In genomic region chr9:51305146-51305545, GRCm38 (mm10) we compare ENCODE assay signal across 14 mouse cellular contexts. TPM values are rescaled to one million over a fixed set of nuclear protein-coding genes. Genes with fewer than 3 reads are reported as not detected.
DNase-seq lines count a peak whose midpoint lies in the region; TF ChIP-seq lines count a peak whose summit lies in the region.
"Had no signal": no experiment of that assay in that cellular context is flagged by ENCODE, and none has a peak within 500 bp of the region (broad histone marks: within the 10 kb centered on the region; RNA-seq: fewer than 3 reads in every experiment).

No protein-coding gene starts in this region.

- no peaks in the 10 kb centered on the region for H3K9me3 ChIP-seq in embryonic facial prominence, embryonic 10.5 days
- H3K9me3 ChIP-seq: heart, embryonic 13.5 days; liver, embryonic 15.5 days; midbrain, embryonic 10.5 days had no signal

- no peaks in the 10 kb centered on the region for H3K4me1 ChIP-seq in embryonic facial prominence, embryonic 10.5 days
- H3K4me1 ChIP-seq: heart, embryonic 13.5 days; liver, embryonic 15.5 days; midbrain, embryonic 10.5 days had no signal

- H3K36me3 ChIP-seq in embryonic facial prominence, embryonic 10.5 days (replicated peaks) = no peaks in the 10 kb centered on the region
- H3K36me3 ChIP-seq: heart, embryonic 13.5 days; liver, embryonic 15.5 days; midbrain, embryonic 10.5 days had no signal

- intact Hi-C loops in gastrocnemius, adult 2 months (cut with DNase I) = no loop called here
- intact Hi-C loops in gastrocnemius, postnatal 14 days (cut with DNase I; ENCODE audit: low total_unique reads) = no loop called here
- intact Hi-C loops in left cerebral cortex, postnatal 36 days (cut with DNase I) = no loop called here

- no peak overlapping the region for H3K4me3 ChIP-seq in gastrocnemius, adult 2 months
- no peak overlapping the region for H3K4me3 ChIP-seq in embryonic facial prominence, embryonic 10.5 days
- H3K4me3 ChIP-seq: heart, embryonic 13.5 days; liver, embryonic 15.5 days; midbrain, embryonic 10.5 days had no signal

- no peak overlapping the region for H3K27ac ChIP-seq in gastrocnemius, adult 2 months
- no peak overlapping the region for H3K27ac ChIP-seq in embryonic facial prominence, embryonic 10.5 days (replicated peaks)
- H3K27ac ChIP-seq: heart, embryonic 13.5 days; liver, embryonic 15.5 days; midbrain, embryonic 10.5 days had no signal

- 79% methylated on average over 3 of the region's 3 CpGs for WGBS in embryonic facial prominence, embryonic 10.5 days

- H3K27me3 ChIP-seq in embryonic facial prominence, embryonic 10.5 days (replicated peaks; ENCODE audit: low read depth, poor library complexity, severe bottlenecking) = no peaks in the 10 kb centered on the region
- H3K27me3 ChIP-seq: heart, embryonic 13.5 days; liver, embryonic 15.5 days had no signal

- TF ChIP-seq CTCF in gastrocnemius, adult 2 months (IDR thresholded peaks at IDR 0.05) = no peak
- TF ChIP-seq CTCF in brain, embryonic 14.5 days (IDR thresholded peaks at IDR 0.05; ENCODE audit: borderline replicate concordance, extremely low read depth, insufficient read depth, insufficient read length) = no peak

- no peak for TF ChIP-seq POLR2A in brain, embryonic 14.5 days (IDR thresholded peaks at IDR 0.05; ENCODE audit: borderline replicate concordance, extremely low read depth, insufficient read depth, insufficient read length, poor library complexity, severe bottlenecking)

- DNase-seq in gastrocnemius, adult 2 months = peak; percentile 24
- no peak for DNase-seq in gastrocnemius, postnatal 14 days
- DNase-seq in brain, embryonic 14.5 days (ENCODE audit: low read depth) = peak; percentile 67
- DNase-seq in layer of hippocampus, adult 18-20 months (ENCODE audit: low spot score in 2 of 2) = peak; percentile 63 to 77
- peak; percentile 19 to 41 for DNase-seq in left cerebral cortex, postnatal 36 days (ENCODE audit: low spot score in 2 of 2)
- no peak for DNase-seq in thymus, postnatal 36 days
- DNase-seq in Muller cell, postnatal 12 days (ENCODE audit: inconsistent ontology term) = no peak
- DNase-seq in embryonic facial prominence, embryonic 10.5 days (ENCODE audit: low spot score) = no peak
- DNase-seq: adrenal gland, postnatal 25 days; thymus, postnatal 14 days had no signal

RNA-seq across cellular contexts. Expression of gene 1810046K07Rik, which starts 23.6 kb away (rescaled TPM):
- not detected for total RNA-seq in gastrocnemius, adult 2 months (2021)
- not detected for total RNA-seq in gastrocnemius, postnatal 14 days (2021)
- polyA plus RNA-seq in brain, embryonic 14.5 days (2012; rRNA removed) = not detected in 2 replicates
- total RNA-seq in layer of hippocampus, adult 18-20 months (2021) = not detected
- total RNA-seq in left cerebral cortex, postnatal 36 days (2021) = not detected
- polyA plus RNA-seq in embryonic facial prominence, embryonic 10.5 days (2016; fragmentation: Nextera tagmentation; extraction: Ambion mirVana) = not detected in 2 replicates
- total RNA-seq: adrenal gland, postnatal 25 days; neutrophil, adult 5-6 weeks had no signal
- polyA plus RNA-seq: heart, embryonic 13.5 days; midbrain, embryonic 10.5 days had no signal

RNA-seq across cellular contexts. Expression of gene Colca2, which starts 26.8 kb away (rescaled TPM):
- under 1 TPM; 0.26 to 0.31 TPM for total RNA-seq in gastrocnemius, adult 2 months (2021)
- total RNA-seq in gastrocnemius, postnatal 14 days (2021) = under 1 TPM; 0.47 to 0.59 TPM
- 1.1 and 1.2 TPM in 2 replicates for polyA plus RNA-seq in brain, embryonic 14.5 days (2012; rRNA removed)
- 1 to 10 TPM; 1.1 to 1.3 TPM for total RNA-seq in layer of hippocampus, adult 18-20 months (2021)
- total RNA-seq in left cerebral cortex, postnatal 36 days (2021) = 1 to 10 TPM in 1 of 2 experiments, under 1 TPM in 1; 0.75 to 1.2 TPM
- polyA plus RNA-seq in embryonic facial prominence, embryonic 10.5 days (2016; fragmentation: Nextera tagmentation; extraction: Ambion mirVana) = 1.9 and 2.1 TPM in 2 replicates
- total RNA-seq: neutrophil, adult 5-6 weeks had no signal

Comparison
In these comparisons a context has a peak if more than half of its experiments do, and no peak if none do; other contexts are left out.
1. DNase-seq: peak in gastrocnemius, adult 2 months (single experiment), brain, embryonic 14.5 days (single experiment), layer of hippocampus, adult 18-20 months (2 of 2) and left cerebral cortex, postnatal 36 days (2 of 2); none in gastrocnemius, postnatal 14 days (single experiment), thymus, postnatal 36 days (0 of 2), Muller cell, postnatal 12 days (single experiment) and embryonic facial prominence, embryonic 10.5 days (single experiment).